Mouse (Mus musculus): ENCODE data around the gene Ece1. TPM values are rescaled to one million over a fixed set of nuclear protein-coding genes. Genes with fewer than 3 reads are reported as not detected.

Ece1 gene
- polyA plus RNA-seq, 1 experiment from 2014 or later: 22.9 TPM

DNA sequence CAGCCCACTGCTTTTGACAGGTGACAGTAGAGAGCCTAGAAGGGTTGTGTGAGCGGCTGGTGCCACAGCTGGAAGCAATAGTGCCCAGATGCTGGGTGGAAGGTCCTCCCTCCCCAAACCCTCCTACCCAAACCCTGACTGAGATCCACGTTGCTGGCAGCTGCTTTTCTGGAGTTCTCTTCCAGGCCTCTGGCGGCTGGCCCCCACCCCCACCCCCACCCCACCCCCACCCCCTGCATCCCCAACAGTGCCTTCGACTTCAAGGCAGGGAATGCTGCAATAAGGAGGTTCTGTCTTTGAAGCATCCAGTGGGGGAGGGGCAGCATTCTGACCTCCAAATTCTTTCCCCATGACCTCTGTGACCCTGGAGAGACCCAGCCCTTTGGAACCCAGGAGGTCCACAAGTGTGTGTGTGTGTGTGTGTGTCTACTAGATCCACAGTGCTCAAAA is 15.4 kb downstream of the Ece1 start:
- DNase-seq (ENCODE audit: low spot score) (no peak), ATAC-seq (ENCODE audit: low FRiP score, low TSS enrichment) (no peak)
- Histone ChIP-seq H3K36me3 (ENCODE audit: control insufficient read depth, insufficient read depth, low read length) (no peaks in the 10 kb centered on the region), H3K4me3 (ENCODE audit: low read depth, low read length) (no peak overlapping the region), H3K9ac (ENCODE audit: low read length) (no peak overlapping the region), H3K27me3 (ENCODE audit: control insufficient read depth, insufficient read depth, low read length) (no peaks in the 10 kb centered on the region), H3K27ac (replicated peaks) (no peak overlapping the region), H3K9me3 (ENCODE audit: control insufficient read depth, low read length) (no peaks in the 10 kb centered on the region), H3K4me2 (replicated peaks; ENCODE audit: low read depth) (no peak overlapping the region), H3K4me1 (replicated peaks; ENCODE audit: control insufficient read depth, insufficient read depth) (no peaks in the 10 kb centered on the region)
- TF ChIP-seq CTCF (IDR thresholded peaks at IDR 0.05; ENCODE audit: low read depth) (no peak), EP300 (optimal IDR thresholded peaks at IDR 0.05) (no peak)
- WGBS: 57% methylated on average over 4 of the region's 4 CpGs

DNA sequence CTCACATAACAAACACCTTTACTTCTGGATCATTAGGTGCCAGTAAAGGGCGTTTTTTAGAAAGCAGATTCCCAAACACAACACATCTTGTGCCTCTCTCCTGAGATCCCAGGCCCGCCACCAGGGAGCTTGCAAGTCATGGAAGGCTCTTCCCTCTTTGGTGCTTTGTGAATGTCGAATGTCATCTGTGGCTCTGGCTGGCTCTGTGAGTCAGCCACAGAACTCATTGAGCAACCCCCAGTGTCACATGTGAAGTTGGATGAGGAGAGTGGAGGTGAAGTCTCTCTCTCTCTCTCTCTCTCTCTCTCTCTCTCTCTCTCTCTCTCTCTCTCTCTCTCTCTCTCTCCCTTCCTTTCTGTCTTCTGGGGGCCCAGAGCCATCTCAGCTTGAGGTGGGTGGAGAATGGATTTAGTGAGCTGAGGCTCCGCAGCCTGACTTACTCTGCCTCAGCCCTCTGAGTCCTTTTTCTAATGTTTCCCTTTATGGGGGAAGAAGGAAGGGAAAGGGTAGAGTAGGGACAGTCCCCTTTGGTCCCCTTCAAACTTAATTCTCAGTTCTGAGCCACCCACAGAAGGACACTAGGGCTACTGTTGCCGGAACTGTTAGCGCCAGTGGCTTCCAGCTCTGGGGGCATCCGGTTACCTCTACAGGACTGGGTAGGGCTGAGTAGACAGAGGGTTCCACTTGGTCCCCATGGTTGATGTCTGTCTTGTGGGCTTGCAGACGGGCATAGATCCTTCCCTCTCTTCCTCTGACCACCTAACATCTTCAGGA is 17.5 kb downstream of the Ece1 start:
- Histone ChIP-seq H3K27me3 (ENCODE audit: control insufficient read depth, insufficient read depth, low read length) (no peaks in the 10 kb centered on the region), H3K4me2 (replicated peaks; ENCODE audit: low read depth) (no peak overlapping the region), H3K27ac (replicated peaks) (no peak overlapping the region), H3K36me3 (ENCODE audit: control insufficient read depth, insufficient read depth, low read length) (no peaks in the 10 kb centered on the region), H3K4me3 (ENCODE audit: low read depth, low read length) (no peak overlapping the region), H3K4me1 (replicated peaks; ENCODE audit: control insufficient read depth, insufficient read depth) (no peaks in the 10 kb centered on the region; the same call in 1 of the 2 replicates), H3K9ac (ENCODE audit: low read length) (no peak overlapping the region), H3K9me3 (ENCODE audit: control insufficient read depth, low read length) (no peaks in the 10 kb centered on the region)
- no peak for DNase-seq (ENCODE audit: low spot score)
- 83% methylated on average over 8 of the region's 8 CpGs for WGBS
- no peak for TF ChIP-seq CTCF (IDR thresholded peaks at IDR 0.05; ENCODE audit: low read depth)
- no peak for TF ChIP-seq EP300 (optimal IDR thresholded peaks at IDR 0.05)
- no peak; the same call in 1 of the 2 replicates for ATAC-seq (ENCODE audit: low FRiP score, low TSS enrichment)

DNA sequence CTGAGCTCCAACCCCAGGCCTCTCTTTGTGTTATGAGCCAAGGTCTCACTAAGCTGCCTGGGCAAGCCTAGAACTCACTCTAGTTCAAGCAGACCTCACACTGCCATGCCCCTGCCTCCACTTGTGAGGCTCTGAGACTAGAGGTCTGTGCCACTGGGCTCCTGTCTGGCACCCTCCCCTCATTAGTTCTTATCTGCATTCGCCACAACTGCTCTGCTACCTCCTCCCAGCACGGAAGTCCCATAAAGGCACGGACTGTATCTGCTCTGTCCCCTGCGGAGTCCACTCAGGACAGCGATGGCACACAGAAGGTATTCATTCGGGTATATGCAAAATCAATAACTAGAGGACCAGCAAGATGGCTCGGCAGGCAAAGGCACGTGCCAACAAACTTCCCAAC is 19.4 kb downstream of the Ece1 start:
- TF ChIP-seq CTCF (IDR thresholded peaks at IDR 0.05; ENCODE audit: low read depth): no peak
- TF ChIP-seq EP300 (optimal IDR thresholded peaks at IDR 0.05): no peak
- Histone ChIP-seq H3K9me3 (ENCODE audit: control insufficient read depth, low read length) (no peaks in the 10 kb centered on the region), H3K27me3 (ENCODE audit: control insufficient read depth, insufficient read depth, low read length) (no peaks in the 10 kb centered on the region), H3K4me2 (replicated peaks; ENCODE audit: low read depth) (no peak overlapping the region), H3K4me3 (ENCODE audit: low read depth, low read length) (no peak overlapping the region), H3K4me1 (replicated peaks; ENCODE audit: control insufficient read depth, insufficient read depth) (no peaks in the 10 kb centered on the region; the same call in 1 of the 2 replicates), H3K27ac (replicated peaks) (no peak overlapping the region), H3K36me3 (ENCODE audit: control insufficient read depth, insufficient read depth, low read length) (no peaks in the 10 kb centered on the region), H3K9ac (ENCODE audit: low read length) (no peak overlapping the region)
- WGBS: 87% methylated on average over 8 of the region's 8 CpGs
- DNase-seq (ENCODE audit: low spot score) (no peak), ATAC-seq (ENCODE audit: low FRiP score, low TSS enrichment) (no peak)

DNA sequence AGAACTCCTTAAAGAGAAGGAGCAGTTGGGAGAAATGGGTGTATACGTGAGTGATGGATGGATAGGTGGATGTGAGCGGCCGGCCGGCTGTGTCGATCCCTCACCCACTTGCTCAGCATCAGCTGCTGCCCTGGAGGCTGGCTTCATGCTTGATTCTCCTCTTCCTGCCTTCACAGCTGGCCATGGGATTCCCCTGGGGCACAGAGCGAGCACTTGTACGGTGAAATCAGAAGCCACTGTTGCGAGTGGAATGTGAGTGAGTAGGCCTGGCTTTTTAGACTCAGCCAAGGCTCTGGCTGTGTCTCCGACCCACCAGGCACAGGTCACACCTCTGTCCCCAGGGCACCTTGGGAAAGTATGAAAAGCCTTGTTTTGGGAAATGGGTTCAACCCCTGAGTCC is 20.6 kb downstream of the Ece1 start:
- Histone ChIP-seq H3K9ac (ENCODE audit: low read length) (no peak overlapping the region), H3K4me2 (replicated peaks; ENCODE audit: low read depth) (no peak overlapping the region), H3K27me3 (ENCODE audit: control insufficient read depth, insufficient read depth, low read length) (no peaks in the 10 kb centered on the region), H3K27ac (replicated peaks) (no peak overlapping the region), H3K4me1 (replicated peaks; ENCODE audit: control insufficient read depth, insufficient read depth) (no peaks in the 10 kb centered on the region; the same call in 1 of the 2 replicates), H3K4me3 (ENCODE audit: low read depth, low read length) (no peak overlapping the region), H3K36me3 (ENCODE audit: control insufficient read depth, insufficient read depth, low read length) (no peaks in the 10 kb centered on the region), H3K9me3 (ENCODE audit: control insufficient read depth, low read length) (no peaks in the 10 kb centered on the region)
- 74% methylated on average over 9 of the region's 9 CpGs for WGBS
- TF ChIP-seq CTCF (IDR thresholded peaks at IDR 0.05; ENCODE audit: low read depth) (no peak), EP300 (optimal IDR thresholded peaks at IDR 0.05) (no peak)
- ATAC-seq (ENCODE audit: low FRiP score, low TSS enrichment): no peak
- DNase-seq (ENCODE audit: low spot score): no peak

DNA sequence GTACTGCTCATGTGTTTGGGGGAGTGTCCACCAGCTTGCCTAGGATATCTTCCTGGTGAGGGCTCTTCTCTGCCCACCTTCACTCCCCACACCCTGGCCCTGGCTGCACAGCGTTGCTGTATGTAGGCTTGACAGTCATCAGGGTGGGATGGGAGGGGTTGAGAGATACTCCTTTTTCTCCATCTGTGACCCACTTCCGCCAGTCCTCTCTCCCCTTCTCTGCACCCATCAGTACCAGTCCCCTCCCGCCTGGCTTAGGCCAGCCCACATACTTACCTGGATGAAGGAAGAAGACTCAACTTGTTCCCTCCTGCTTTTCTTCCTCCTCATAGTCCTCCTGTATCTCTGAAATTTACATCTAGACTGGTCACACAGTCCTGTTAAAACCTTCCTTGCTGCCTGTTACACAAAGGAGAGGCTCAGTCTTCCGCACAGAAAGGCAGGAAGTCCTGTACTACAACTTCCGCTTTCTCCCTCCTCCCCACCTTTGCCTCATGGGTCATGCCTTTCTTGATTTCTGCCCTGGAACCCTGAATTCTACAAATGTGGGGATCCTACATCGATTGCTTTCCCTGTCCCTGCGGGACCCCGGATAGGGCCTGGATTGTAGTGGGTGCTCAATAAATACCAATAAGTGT is 21.6 kb downstream of the Ece1 start:
- H3K9ac ChIP-seq (ENCODE audit: low read length): no peak overlapping the region
- H3K4me2 ChIP-seq (replicated peaks; ENCODE audit: low read depth): no peak overlapping the region
- H3K27me3 ChIP-seq (ENCODE audit: control insufficient read depth, insufficient read depth, low read length): no peaks in the 10 kb centered on the region
- no peaks in the 10 kb centered on the region for H3K36me3 ChIP-seq (ENCODE audit: control insufficient read depth, insufficient read depth, low read length)
- DNase-seq (ENCODE audit: low spot score): no peak
- H3K4me1 ChIP-seq (replicated peaks; ENCODE audit: control insufficient read depth, insufficient read depth): peaks cover 2% of the 10 kb centered on the region; the same call in 1 of the 2 replicates
- H3K9me3 ChIP-seq (ENCODE audit: control insufficient read depth, low read length): no peaks in the 10 kb centered on the region
- no peak overlapping the region for H3K4me3 ChIP-seq (ENCODE audit: low read depth, low read length)
- no peak overlapping the region for H3K27ac ChIP-seq (replicated peaks)
- TF ChIP-seq EP300 (optimal IDR thresholded peaks at IDR 0.05): no peak
- ATAC-seq (ENCODE audit: low FRiP score, low TSS enrichment): no peak
- 83% methylated on average over 8 of the region's 8 CpGs for WGBS

Measured in stomach, postnatal 0 days (tissue).